Mouse (Mus musculus): Measurements from ENCODE around the gene Prpf19. TPM values are rescaled to one million over a fixed set of nuclear protein-coding genes. Genes with fewer than 3 reads are reported as not detected.
A peak's percentile ranks its signal among the peaks of the same experiment; 100 is the strongest.

Prpf19 gene
- polyA plus RNA-seq, 2 experiments = 43.6 to 360 TPM

DNA sequence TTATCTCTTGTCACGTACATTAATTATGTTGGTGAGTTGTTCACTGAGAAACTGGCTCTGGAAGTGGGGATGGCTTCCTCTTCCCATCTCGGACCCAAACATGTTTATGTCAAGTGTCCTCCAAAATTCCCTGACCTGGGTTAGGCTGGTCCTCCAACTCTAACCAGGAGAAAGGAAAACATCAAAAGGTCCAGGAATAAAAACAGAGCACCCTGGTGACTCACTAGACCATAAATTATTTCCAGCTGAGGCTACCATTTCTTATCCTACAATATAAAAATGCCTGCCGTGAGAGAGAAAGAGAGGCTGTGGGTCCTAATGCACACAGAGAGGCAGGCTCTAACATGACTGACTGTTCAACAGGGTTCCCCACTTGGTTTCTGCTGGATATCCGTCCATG lies 29.2 kb downstream of the Prpf19 start:
- Histone ChIP-seq H3K4me1 (ENCODE audit: control insufficient read depth, insufficient read depth, low read length) (0 out of 2 replicates have a peak, but pooled peaks cover 4% of the 10 kb centered on the region), H3K36me3 (ENCODE audit: control insufficient read depth, insufficient read depth, low read length) (no peaks in the 10 kb centered on the region), H3K9me3 (ENCODE audit: control insufficient read depth, low read length) (no peaks in the 10 kb centered on the region), H3K4me2 (replicated peaks; ENCODE audit: low read depth, low read length, severe bottlenecking) (no peak overlapping the region), H3K4me3 (replicated peaks; ENCODE audit: low read length) (no peak overlapping the region), H3K27ac (replicated peaks; ENCODE audit: low read depth, low read length) (no peak overlapping the region), H3K27me3 (ENCODE audit: control insufficient read depth, insufficient read depth, low read length) (no peaks in the 10 kb centered on the region), H3K9ac (ENCODE audit: low read depth, low read length, severe bottlenecking) (no peak overlapping the region)
- DNase-seq (ENCODE audit: low spot score) (no peak), ATAC-seq (ENCODE audit: low FRiP score, low read depth) (no peak)
- TF ChIP-seq POLR2A (IDR thresholded peaks at IDR 0.05; ENCODE audit: borderline replicate concordance, extremely low read depth, insufficient read depth, insufficient read length) = no peak
- WGBS = 35% methylated on average over 4 of the region's 4 CpGs

DNA sequence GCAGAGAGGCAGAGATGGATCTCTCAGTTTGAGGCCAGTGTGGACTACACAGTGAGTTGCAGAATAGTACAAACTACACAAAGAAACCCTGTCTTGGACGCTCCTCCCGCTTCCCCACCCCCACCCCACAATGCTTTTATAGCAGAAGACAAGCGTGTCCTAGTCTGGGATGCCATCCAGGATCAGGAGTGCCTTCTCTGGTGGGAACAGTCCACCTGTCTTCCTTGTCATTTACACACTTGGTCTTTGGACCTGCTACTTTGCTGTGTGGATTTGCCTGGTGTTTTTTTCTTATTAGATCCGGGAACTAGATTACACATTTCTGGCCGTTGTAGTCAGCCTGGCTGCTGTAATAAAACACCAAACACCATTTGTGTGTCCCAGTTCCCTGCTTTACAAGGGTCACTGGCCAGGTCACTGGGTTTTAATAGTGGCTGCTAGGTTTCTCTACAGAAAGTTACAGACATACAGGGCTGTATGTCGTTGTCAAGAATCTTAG lies 31.1 kb downstream of the Prpf19 start:
- ATAC-seq (ENCODE audit: low FRiP score, low read depth) = peak; percentile 78

DNA sequence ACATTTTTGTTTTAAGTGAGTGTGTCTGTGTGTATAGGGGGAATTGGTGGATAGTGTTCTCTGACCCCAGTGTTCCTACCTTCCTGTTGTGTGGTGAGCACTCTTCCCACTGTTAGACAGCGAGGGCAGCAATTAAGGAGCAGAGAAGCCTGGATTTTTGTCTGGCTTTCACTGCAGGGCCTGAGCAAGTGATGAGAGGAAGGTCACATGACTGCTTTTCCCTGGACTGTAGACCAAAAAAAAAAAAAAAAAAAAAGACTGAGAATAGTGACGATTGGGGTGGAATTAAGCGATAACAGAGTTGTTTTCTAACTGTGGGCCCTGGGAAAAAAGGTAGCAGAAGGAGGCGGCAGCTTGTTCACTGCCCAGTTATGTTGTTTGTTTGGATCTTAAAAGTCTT lies 31.6 kb downstream of the Prpf19 start:
- peak; percentile 54; the same call in 1 of the 2 replicates for ATAC-seq (ENCODE audit: low FRiP score, low read depth)
- no peaks in the 10 kb centered on the region for H3K27me3 ChIP-seq (ENCODE audit: control insufficient read depth, insufficient read depth, low read length)
- WGBS = 40% methylated on average over 4 of the region's 4 CpGs
- no peak for TF ChIP-seq POLR2A (IDR thresholded peaks at IDR 0.05; ENCODE audit: borderline replicate concordance, extremely low read depth, insufficient read depth, insufficient read length)
- H3K4me2 ChIP-seq (replicated peaks; ENCODE audit: low read depth, low read length, severe bottlenecking) = no peak overlapping the region
- peak overlapping the region; percentile 58 for H3K27ac ChIP-seq (replicated peaks; ENCODE audit: low read depth, low read length)
- H3K9ac ChIP-seq (ENCODE audit: low read depth, low read length, severe bottlenecking) = no peak overlapping the region
- H3K4me1 ChIP-seq (ENCODE audit: control insufficient read depth, insufficient read depth, low read length) = 0 out of 2 replicates have a peak, but pooled peaks cover 4% of the 10 kb centered on the region
- DNase-seq (ENCODE audit: low spot score) = no peak
- no peaks in the 10 kb centered on the region for H3K9me3 ChIP-seq (ENCODE audit: control insufficient read depth, low read length)
- H3K36me3 ChIP-seq (ENCODE audit: control insufficient read depth, insufficient read depth, low read length) = no peaks in the 10 kb centered on the region
- no peak overlapping the region for H3K4me3 ChIP-seq (replicated peaks; ENCODE audit: low read length)

More for the DNA sequence above, 31.1 kb downstream of the Prpf19 start:
- Histone ChIP-seq H3K9me3 (ENCODE audit: control insufficient read depth, low read length) (no peaks in the 10 kb centered on the region), H3K4me1 (ENCODE audit: control insufficient read depth, insufficient read depth, low read length) (0 out of 2 replicates have a peak, but pooled peaks cover 4% of the 10 kb centered on the region), H3K36me3 (ENCODE audit: control insufficient read depth, insufficient read depth, low read length) (no peaks in the 10 kb centered on the region), H3K4me2 (replicated peaks; ENCODE audit: low read depth, low read length, severe bottlenecking) (no peak overlapping the region), H3K27me3 (ENCODE audit: control insufficient read depth, insufficient read depth, low read length) (no peaks in the 10 kb centered on the region), H3K27ac (replicated peaks; ENCODE audit: low read depth, low read length) (peak overlapping the region; percentile 58), H3K4me3 (replicated peaks; ENCODE audit: low read length) (no peak overlapping the region), H3K9ac (ENCODE audit: low read depth, low read length, severe bottlenecking) (no peak overlapping the region)
- no peak for TF ChIP-seq POLR2A (IDR thresholded peaks at IDR 0.05; ENCODE audit: borderline replicate concordance, extremely low read depth, insufficient read depth, insufficient read length)
- WGBS = 28% methylated on average over 6 of the region's 6 CpGs
- peak; percentile 38 for DNase-seq (ENCODE audit: low spot score)

DNA sequence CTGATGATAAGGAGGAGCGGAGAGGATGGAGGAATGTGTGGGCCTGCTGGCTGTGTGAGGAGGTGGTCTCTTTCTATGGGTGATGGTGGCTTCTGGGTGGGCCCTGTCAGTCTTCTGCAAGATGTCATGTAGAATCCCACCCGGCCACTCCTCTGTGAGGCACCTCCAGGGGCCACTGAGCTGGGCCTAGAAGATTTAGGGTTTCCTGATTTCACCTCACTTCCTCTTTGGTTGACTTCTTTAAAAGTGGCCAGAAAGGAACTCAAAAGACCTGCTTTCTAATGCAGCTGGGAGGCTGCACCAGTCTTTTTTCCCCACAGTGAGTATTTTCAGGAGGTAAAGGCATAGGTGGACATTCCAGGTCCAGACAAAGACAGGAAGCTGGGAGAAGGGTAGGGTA lies 35.6 kb downstream of the Prpf19 start:
- Histone ChIP-seq H3K9me3 (ENCODE audit: control insufficient read depth, low read length) (no peaks in the 10 kb centered on the region), H3K27me3 (ENCODE audit: control insufficient read depth, insufficient read depth, low read length) (no peaks in the 10 kb centered on the region), H3K4me1 (ENCODE audit: control insufficient read depth, insufficient read depth, low read length) (no peaks in the 10 kb centered on the region), H3K4me3 (replicated peaks; ENCODE audit: low read length) (no peak overlapping the region), H3K36me3 (ENCODE audit: control insufficient read depth, insufficient read depth, low read length) (no peaks in the 10 kb centered on the region), H3K4me2 (replicated peaks; ENCODE audit: low read depth, low read length, severe bottlenecking) (no peak overlapping the region), H3K9ac (ENCODE audit: low read depth, low read length, severe bottlenecking) (no peak overlapping the region), H3K27ac (replicated peaks; ENCODE audit: low read depth, low read length) (no peak overlapping the region)
- DNase-seq (ENCODE audit: low spot score) = no peak
- 88% methylated on average over 2 of the region's 2 CpGs for WGBS
- no peak for ATAC-seq (ENCODE audit: low FRiP score, low read depth)
- TF ChIP-seq POLR2A (IDR thresholded peaks at IDR 0.05; ENCODE audit: borderline replicate concordance, extremely low read depth, insufficient read depth, insufficient read length) = no peak

DNA sequence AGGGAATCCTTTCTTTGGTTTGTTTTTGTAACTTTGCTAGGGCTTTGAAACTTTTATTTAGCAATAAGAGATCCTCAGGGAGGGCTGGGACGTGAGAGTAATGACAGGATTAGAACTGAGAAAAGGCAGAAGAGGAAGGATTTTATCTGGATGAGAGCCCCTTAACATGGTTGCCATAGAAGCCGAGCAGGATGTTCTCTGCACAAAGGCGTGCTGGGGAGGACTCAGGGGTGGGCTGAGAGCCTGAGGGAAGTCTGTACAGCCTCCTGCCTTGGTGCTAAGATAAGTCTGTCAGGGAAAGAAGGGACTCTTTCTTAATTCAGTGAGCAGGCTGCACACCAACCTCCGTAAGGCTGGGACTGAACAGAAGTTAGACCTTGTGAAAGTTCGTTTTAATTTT lies 40.0 kb downstream of the Prpf19 start:
- no peak overlapping the region for H3K27ac ChIP-seq (replicated peaks; ENCODE audit: low read depth, low read length)
- no peak overlapping the region for H3K9ac ChIP-seq (ENCODE audit: low read depth, low read length, severe bottlenecking)
- H3K27me3 ChIP-seq (ENCODE audit: control insufficient read depth, insufficient read depth, low read length) = no peaks in the 10 kb centered on the region
- H3K4me1 ChIP-seq (ENCODE audit: control insufficient read depth, insufficient read depth, low read length) = no peaks in the 10 kb centered on the region
- ATAC-seq (ENCODE audit: low FRiP score, low read depth) = no peak
- no peak for TF ChIP-seq POLR2A (IDR thresholded peaks at IDR 0.05; ENCODE audit: borderline replicate concordance, extremely low read depth, insufficient read depth, insufficient read length)
- no peak overlapping the region for H3K4me2 ChIP-seq (replicated peaks; ENCODE audit: low read depth, low read length, severe bottlenecking)
- H3K4me3 ChIP-seq (replicated peaks; ENCODE audit: low read length) = no peak overlapping the region
- no peaks in the 10 kb centered on the region for H3K9me3 ChIP-seq (ENCODE audit: control insufficient read depth, low read length)
- DNase-seq (ENCODE audit: low spot score) = no peak
- no peaks in the 10 kb centered on the region for H3K36me3 ChIP-seq (ENCODE audit: control insufficient read depth, insufficient read depth, low read length)
- 61% methylated on average over 5 of the region's 5 CpGs for WGBS

All from limb, embryonic 14.5 days (tissue).